Mouse (Mus musculus): ENCODE data around the gene Pomgnt1.

Gene Pomgnt1

DNA sequence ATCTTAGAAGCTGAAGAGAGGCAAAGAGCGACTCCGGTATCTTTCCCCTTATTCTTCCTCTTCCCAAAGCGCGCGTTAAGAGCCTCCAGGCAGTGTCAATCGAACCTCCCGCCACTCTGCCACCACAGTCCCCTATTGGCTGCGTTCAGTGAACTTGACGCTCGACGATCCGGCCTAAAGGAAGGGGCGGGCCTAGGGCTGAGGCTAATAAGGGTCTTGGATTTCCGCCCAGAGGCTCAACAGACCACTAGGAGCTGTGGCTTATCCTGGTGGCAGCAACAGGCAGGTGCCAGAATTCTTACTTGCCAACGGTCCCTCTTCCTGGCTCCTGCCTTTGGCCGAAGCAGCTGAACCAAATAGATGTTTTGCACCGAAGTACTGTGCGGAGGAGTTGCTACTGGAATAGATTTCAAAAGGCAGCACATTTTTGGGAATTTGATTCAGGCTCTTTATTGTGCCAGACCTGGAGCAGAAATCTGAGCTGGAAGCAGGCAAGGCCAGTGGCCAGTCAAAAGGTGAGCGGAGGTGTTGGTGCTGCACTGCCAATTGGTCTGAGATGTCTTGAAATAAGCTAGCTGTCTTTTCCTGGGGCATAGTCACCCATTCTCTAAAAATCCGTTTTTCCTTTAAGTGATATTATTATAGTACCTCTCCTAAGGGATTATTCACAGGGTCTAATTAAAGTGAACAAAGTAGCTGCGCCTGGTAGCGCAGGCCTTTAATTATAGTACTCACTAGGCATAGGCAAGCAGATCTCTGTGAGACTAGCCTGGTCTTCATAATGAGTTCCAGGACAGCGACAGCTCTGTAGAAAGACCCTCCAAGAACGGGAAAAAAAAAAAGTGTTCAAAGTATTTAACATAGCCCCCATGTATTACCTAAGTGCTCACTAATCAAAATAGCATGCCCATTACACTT lies at the start of gene Pomgnt1, which contains the start of gene Rad54l:
Gene Pomgnt1, plus strand, starts transcription at position 239 of the 918 bp plus-strand sequence.
Gene Rad54l, minus strand, starts transcription at position 89 of the 918 bp plus-strand sequence.
- in situ Hi-C loops (cut with MboI, MseI) = no loop called here

DNA sequence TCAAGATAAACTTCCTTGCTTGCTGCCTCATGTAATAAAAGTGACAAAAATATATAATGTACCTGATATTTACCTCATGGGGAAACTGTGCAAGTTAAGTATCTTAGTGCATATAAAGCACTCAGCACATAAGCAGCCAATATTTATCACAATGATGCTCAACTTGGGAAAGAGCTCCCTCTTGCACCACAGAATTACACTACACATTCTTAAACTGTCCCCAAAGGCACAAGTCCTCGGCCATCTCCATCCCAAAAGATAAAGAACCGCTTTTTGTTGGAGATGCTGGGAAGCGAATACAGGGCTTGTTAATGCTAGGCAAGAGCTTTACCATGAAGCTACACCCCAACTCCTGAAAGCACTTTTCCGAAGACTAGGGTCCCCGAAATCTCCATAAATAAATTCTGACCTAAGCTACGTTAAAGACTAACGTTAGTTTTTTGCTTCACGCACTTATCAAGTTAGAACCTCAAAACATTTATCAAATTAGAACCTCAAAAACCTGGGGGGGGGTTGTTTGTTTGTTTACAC lies 49.4 kb upstream of the Pomgnt1 start:
- in situ Hi-C loops (cut with MboI, MseI) = no loop called here

DNA sequence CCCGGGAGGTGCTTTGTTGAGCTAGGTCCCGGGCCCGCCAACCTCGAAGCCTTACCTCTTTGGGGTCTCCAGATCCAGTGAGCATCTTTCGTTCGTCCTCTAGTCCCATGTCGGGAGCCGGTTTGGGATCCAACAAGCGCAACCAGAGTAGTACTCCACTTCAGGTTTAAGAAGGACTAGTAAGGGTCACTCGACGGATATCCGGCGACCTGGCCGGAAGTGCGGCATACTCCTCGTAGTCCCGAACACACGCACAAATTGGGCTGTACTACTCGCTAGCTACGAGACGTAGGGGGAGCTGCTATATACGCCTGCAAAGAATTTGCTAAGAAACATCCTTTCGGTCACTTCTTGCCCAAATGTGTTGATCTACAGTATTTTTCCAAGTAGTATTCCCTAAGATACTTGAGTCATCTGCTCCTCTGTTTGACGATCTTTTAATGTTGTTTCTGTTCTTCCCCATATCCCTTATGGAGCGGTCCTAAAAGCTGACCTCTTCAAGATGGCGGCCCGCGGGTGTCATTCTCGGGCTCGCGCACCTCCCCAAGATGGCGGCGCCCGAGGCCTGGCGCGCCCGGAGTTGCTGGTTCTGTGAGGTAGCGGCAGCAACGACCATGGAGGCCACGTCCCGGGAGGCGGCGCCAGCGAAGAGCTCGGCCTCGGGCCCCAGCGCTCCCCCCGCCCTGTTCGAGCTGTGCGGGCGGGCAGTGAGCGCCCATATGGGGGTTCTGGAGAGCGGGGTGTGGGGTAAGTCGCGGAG lies 48.6 kb upstream of the Pomgnt1 start, which contains the start of the genes Uqcrh and Lrrc41:
Gene Uqcrh, minus strand, starts transcription at position 211 of the 760 bp plus-strand sequence.
Gene Lrrc41, plus strand, starts transcription at position 409 of the 760 bp plus-strand sequence.
- in situ Hi-C loops (cut with MboI, MseI) = no loop called here

DNA sequence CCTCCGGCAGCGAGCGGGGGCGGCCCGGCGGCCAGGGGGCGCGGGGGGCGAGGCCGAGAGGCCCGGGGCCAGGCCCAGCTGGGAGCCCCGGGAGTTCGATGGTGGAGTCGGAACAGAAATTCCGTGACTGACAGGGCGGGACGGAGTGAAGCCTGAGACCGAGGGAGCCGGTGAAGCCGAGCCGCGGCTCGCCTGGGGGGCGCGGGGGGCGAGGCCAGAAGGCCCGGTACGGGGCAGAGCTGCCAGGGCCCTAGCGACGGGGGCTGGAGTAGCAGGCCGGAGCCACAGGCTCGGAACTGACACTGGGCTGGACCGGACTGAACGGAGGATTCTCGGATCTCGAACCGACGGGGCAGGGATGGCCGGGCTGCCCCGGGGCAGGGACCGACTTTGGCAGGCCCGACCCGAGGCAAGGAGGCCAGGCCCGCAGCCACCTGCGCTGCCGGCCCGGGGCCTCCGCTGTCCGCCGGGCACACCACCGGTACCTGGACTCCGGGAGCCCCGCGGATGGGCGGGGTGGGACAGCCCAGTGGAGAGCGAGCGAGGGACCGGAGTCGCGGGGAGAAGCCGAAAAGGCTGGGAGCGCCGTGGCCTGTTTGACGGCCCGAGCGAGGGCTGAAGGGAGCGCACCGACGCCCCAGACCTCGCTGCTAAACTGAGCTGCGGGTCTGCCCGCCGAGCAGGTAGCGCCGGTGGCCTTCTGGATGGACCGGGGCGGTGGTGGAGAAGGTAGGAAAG lies 47.8 kb upstream of the Pomgnt1 start:
- in situ Hi-C loops (cut with MboI, MseI) = no loop called here

DNA sequence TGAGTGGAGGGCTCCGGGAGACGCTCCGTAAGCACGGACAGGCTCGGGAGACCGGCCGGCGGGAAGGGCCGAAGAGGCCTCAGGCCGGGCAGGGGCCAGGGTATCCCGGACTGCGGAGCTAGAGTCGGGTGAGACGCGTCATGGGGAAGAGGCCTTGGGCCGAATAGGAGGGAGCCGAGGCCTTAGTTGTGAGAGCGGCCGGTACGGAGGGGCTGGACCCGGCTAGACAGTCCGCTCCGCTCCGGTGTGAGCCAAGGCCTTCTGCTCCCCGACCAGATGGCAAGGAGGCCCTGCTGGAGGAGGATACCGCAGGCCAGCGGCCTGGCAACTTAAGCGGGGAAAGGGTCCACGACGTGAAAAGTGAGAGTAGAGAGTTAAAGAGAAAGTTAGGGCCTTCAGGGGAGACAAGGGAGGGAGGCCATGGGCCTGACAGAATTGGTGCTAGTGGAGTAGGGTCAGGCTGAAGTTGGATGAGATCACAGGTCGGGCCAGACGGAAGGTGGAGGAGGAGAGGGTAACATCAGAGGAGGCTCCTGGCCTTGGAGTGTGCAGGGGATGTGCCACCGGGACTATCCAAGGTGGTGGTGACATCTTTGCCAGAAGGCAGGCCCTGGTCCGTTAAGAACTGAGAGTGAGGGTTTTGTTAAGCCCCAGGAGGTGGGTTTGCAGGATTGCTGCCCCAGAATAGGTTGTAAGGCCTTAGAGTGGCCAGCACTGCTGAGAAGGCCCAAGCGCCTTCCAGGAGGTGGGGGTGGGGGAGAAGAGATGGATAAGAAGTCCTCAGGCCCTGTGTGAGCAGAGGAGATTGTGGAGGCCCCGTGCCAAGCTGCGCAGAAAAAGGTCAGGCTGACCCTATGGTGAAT lies 47.0 kb upstream of the Pomgnt1 start:
- in situ Hi-C loops (cut with MboI, MseI) = no loop called here

DNA sequence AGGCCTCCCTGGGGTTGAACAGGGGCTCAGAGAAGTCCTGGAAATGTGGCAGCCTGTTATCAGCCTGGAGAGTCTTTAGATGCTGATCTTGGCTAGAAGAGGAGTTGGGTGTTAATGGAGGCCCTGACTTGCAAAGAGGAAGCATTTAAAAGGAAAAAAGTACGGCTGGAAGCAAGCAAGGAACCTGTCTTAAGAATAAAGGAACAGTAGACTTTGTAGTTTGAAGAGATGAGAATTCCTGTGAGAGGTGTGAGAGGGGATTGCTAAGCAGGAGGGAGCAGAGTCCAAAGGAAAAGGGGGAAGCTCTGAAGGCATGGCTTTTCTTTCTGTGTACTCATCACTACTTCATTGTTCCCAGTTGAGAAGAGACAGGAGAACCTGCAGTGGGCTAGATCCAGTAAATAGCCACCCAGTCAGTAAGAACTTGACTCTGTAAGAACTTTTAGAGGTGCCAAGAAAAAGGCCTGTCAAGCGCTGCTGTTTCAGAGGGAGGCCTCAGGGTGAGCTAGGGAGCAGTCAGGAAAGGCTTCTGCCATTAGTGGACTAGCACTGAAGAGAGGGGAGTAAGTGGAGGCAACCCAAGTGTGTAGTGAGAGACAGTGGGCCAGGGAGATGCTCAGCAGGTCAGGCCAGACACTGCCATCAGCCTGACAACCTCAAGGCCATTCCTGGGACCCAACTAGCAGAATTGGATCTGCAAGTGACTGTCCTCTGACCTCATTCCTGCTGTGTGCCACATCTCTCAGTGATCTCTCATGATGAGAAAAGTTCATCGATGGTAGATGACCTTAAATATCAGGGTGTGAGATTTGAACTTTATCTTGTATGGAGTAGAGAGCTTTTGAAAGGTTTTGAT lies 46.2 kb upstream of the Pomgnt1 start:
- in situ Hi-C loops (cut with MboI, MseI) = no loop called here

DNA sequence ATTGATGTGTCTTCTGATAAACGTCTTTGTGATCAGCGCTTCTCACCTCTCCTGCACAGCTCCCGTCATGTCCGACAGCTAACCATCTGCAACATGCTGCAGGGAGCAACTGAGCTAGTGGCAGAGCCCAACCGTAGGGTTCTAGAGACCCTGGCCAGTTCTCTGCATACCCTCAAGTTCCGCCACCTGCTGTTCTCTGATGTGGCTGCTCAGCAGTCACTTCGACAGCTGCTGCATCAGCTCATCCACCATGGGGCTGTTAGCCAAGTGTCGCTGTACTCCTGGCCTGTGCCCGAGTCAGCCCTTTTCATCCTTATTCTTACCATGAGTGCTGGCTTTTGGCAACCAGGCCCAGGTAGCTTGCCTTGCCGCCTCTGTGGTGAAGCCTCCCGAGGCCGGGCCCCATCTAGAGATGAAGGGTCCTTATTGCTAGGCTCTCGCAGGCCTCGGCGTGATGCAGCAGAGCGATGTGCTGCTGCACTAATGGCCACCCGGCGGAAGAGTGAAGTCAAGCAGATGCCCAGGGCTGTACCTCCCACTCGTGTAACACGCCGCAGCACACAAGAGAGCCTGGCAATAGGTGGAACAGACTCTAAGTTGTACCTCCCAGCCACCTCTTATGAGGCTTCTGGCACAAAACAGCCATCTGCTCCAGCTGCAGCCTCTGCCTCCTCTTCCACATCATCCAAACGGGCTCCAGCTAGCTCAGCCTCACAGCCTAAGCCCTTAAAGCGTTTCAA lies 35.0 kb upstream of the Pomgnt1 start:
- in situ Hi-C loops (cut with MboI, MseI) = no loop called here

DNA sequence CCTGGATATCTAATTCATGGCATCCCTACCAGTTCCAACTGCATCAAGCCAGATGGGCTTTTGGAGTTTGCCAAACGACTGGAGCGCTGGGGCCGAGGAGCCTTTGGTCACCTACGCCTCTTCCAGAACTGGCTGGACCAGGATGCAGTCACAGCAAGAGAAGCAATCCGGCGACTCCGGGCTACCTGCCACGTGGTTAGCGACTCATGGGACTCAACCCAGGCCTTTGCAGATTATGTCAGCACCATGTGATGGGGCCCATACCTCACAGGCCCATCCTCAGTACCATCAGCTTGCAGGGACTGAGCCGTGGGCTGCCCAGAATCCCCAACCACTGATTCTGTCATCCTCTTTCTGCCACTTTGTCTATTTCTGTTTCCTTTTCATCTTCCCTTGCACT lies 27.3 kb upstream of the Pomgnt1 start:
- in situ Hi-C loops (cut with MboI, MseI) = no loop called here

DNA sequence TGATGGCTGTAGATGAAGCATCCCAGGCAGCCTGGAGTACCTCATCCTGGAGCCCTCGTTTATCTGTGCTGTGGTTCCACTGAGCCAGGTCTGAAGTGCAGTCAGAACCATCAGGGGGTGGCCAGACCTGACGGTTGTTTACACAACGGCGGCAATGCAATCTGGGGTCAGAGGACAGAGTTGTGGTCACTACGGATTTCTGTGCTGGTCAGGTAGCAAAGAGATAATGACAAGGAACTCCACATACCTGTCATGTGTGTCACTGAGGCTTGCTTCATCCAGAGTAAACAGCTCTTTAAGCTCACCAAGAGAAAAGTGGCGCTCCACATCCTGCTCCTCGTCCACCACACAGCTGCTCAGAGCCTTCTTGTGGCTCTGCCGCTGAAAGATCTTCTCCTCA lies 26.4 kb upstream of the Pomgnt1 start:
- in situ Hi-C loops (cut with MboI, MseI) = no loop called here

DNA sequence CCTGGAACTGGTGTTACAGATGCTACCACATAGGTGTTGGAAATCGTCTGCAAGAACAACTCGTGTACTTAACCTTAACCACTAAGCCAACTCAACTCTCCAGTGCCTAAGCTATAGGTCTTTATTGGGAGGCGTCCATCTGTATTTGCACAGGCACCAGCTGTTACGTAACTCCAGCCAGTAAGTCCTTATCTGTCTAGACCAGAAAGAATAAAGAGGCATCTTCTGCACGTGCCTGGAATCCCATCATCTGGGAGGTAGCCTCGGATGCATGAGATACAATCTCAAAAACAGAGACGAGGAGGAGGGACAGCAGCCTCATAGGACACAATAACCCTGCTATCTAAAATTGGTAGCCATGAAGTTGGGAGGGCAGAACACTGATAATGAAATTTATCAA lies 22.7 kb upstream of the Pomgnt1 start:
- in situ Hi-C loops (cut with MboI, MseI) = no loop called here

DNA sequence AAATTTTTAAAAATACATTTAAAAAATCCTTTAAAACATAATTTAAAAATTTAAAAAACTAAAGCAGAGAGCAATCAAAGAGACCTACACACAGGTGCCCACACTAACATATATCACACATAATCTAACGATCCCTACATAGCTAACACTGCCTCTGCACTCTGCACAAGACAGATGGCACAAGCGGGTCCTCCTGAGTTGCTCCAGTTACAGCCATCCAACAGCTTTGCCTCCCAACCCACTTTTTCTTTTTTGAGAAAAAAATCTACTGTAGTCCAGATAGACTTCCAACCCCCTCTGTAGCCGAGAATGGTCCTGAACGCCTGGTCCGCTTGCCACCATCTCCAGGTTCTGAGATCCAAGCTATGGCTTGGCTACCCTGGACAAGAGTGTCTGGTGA lies 18.4 kb upstream of the Pomgnt1 start:
- in situ Hi-C loops (cut with MboI, MseI) = no loop called here

DNA sequence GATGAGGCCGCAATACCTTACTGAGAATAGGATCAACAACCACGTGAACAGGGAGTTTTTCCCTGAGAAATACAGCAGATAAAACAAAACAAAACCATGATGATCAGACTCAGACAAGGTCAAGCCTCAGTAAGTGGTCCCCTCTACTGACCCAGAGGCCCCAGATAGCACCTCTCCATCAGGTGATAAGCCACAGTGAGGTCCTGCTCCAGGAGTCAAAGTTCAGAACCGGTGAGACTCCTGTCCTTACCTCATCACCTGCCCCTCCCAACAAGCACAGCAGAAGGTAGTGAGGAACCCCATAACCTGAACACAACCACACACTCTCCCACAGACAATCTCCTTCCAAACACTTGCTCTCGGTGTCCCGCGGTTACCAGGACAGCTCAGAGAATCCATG lies 12.9 kb upstream of the Pomgnt1 start:
- in situ Hi-C loops (cut with MboI, MseI) = no loop called here

DNA sequence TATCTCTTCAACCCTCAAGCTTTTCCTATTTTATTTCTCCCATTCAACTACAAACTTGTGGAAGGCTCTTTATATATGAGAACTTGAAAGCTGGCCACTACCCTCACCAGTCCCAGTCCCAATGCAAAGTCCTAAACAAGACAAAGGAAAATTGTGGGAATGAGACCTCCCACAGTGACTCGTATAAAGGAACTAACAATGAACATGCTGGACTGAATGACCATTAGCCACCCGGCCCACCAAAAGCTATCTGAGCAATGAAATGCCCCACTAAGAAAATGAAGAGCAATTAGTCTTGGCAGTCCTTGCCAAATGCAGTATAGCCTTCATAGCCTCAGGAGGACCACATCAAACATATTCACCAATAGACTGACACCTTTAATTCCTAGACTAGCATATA lies 12.2 kb upstream of the Pomgnt1 start:
- in situ Hi-C loops (cut with MboI, MseI) = no loop called here

DNA sequence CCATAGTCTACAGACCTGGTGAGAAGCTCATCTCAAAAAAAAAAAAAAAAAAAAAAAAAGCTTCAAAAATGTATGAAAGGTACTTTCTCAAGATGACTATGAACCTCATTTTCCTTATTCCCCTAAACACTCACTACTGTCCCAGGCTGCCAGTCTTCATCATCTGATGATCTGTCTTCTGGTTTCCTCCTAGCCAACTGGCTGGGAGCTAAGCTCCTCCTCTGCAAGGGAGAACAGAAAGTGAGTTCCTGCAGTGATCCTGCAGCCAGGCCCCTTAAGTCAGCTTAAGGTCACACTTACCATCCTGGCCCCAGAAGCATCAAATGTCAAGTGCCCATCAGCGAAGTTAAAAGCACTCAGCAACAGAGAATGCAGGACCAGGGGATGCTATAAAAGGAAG lies 878 bp upstream of the Pomgnt1 start:
- in situ Hi-C loops (cut with MboI, MseI) = no loop called here

DNA sequence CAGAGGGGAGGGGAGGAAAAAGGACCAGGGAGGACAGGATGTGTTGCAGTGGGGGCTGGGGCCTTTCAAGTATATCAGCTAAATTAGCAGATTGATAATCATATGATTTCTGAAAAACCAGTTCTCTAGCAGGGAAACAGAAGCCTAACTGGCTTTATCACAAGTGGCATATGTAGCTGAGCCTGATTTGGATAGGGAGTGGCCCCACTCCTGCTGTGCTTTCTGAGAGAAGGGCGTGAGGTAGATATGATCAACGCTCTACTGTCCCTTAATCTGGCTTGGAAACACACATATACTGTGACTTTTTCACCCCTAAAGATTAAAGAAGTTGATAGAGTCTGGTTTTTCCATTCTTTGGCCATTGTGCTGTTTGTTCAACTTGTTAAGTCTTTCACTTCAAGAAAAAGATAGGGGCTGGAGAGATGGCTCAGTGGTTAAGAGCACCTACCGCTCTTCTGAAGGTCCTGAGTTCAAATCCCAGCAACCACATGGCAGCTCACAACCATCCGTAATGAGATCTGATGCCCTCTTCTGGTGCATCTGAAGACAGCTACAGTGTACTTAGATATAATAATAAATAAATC lies 2.3 kb downstream of the Pomgnt1 start:
- in situ Hi-C loops (cut with MboI, MseI) = no loop called here

DNA sequence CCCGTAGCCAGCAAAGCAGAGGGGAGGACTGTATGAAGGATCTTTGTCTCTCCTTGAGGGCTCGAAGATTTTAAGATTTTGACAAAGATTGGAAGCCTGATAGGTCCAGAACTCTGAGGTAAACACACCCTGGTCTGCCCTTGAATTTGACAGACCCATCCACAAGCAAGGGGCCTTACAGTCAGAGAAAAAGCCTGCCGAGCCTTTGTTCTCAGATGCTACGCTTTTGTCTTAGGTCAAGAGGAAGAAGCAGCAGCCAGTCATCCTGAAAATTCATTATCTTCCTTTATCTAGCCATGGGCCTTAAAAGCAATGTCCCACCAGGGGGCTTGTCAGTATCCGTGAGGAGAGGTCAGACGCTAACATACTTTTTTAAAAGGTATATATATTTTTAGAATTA lies 4.3 kb downstream of the Pomgnt1 start:
- in situ Hi-C loops (cut with MboI, MseI) = no loop called here

DNA sequence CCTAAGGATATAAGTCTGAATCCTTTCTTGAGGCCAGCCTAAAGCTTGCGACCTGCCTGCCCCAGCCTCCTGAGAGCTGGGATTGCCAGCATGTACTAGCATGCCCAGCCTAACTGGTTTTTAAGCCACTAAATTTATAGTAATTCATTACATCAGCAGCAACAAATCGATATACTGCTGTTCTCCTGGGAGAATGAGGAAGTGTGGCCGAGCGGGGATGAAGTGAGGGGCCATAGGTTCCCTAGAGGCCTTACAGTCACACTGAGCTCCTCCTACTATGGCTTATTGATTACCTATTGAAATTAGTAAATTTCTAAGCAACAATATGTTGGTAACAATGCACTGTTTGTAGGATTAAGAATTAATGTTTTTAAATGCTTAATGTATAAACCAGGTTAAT lies 9.5 kb downstream of the Pomgnt1 start:
- in situ Hi-C loops (cut with MboI, MseI) = no loop called here

DNA sequence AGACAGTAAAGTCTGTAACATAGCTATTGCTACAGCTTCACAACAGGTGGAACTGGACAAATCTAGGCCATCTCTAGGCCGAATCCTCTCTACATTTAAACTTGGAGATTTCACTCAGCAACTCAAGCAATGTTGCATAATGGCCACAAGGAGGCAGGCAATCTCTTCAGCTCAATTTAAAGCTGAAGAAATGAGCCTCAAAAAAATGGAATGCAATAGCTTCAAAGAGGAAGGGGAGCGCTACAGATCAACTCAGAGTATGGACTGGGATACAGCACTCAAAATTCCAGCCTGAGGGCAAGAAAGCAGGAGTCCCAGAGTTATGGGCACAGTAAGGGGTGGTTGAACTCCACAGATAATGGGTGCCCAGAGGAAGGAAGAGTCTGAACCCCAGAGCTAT lies 11.3 kb downstream of the Pomgnt1 start:
- in situ Hi-C loops (cut with MboI, MseI) = no loop called here
